Mouse (Mus musculus): ENCODE results near the gene Ap5m1.

- TF ChIP-seq EP300 (IDR thresholded peaks at IDR 0.05; ENCODE audit: low read depth) (no peak), CTCF (IDR thresholded peaks at IDR 0.05; ENCODE audit: low read depth) (no peak)
These were observed 62.8 kb downstream of the Ap5m1 start for GRCm38 (mm10) chr14:49128544-49129263.

Data from liver, embryonic 14.5 days (tissue).